In the genomic region with DNA sequence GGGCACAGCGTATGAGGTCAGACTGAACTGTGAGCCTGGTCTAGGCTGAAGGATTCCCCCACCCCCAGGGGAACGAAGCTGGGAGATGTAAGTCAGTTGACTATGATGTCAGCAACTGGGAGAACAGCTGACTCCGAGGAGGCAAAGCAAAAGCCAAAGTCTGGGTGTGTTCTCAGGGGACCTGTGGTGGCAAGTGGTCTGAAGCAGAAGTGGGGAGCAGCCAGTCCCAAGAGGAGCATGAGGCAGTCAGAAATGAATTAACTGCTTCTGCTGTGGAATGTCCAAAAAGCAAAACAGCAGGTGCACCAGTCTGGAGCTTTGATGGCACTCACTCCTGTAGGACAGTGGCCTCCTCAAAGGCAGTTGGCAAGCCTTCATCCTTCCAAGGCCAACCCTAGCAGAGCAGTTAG, we compare ENCODE assay signal across 11 mouse cellular contexts. TPM values are rescaled to one million over a fixed set of nuclear protein-coding genes. Genes with fewer than 3 reads are reported as not detected.
A peak's percentile ranks its signal among the peaks of the same experiment; 100 is the strongest.
DNase-seq lines count a peak whose midpoint lies in the region; ATAC-seq and TF ChIP-seq lines count a peak whose summit lies in the region.
"Had no signal": no experiment of that assay in that cellular context is flagged by ENCODE, and none has a peak within 500 bp of the region (broad histone marks: within the 10 kb centered on the region; RNA-seq: fewer than 3 reads in every experiment).

No protein-coding gene starts in this region.

- ATAC-seq in heart, postnatal 0 days (ENCODE audit: insufficient read depth, low read depth) = peak; percentile 49
- ATAC-seq in megakaryocyte, adult 5-6 weeks (ENCODE audit: poor library complexity, severe bottlenecking) = peak; percentile 15; the same call in 1 of the 2 replicates

- TF ChIP-seq EP300 in heart, postnatal 0 days (IDR thresholded peaks at IDR 0.05; ENCODE audit: low read depth) = no peak

- H3K27me3 ChIP-seq in heart, postnatal 0 days (ENCODE audit: control insufficient read depth, insufficient read depth, low read length) = no peaks in the 10 kb centered on the region
- H3K27me3 ChIP-seq in cerebellum, adult 2 months (ENCODE audit: control insufficient read depth, insufficient read depth, low read length) = no peaks in the 10 kb centered on the region
- H3K27me3 ChIP-seq: limb, embryonic 13.5 days had no signal

- TF ChIP-seq POLR2A in cerebellum, adult 2 months (IDR thresholded peaks at IDR 0.05; ENCODE audit: borderline replicate concordance, insufficient read depth, low read length) = no peak

- no peak overlapping the region for H3K9ac ChIP-seq in heart, postnatal 0 days (replicated peaks; ENCODE audit: low read depth, low read length)
- H3K9ac ChIP-seq: limb, embryonic 13.5 days had no signal

- H3K9me3 ChIP-seq in heart, postnatal 0 days (replicated peaks; ENCODE audit: control insufficient read depth, low read length) = no peaks in the 10 kb centered on the region
- H3K9me3 ChIP-seq: limb, embryonic 13.5 days; midbrain, embryonic 10.5 days had no signal

- H3K4me3 ChIP-seq in heart, postnatal 0 days (ENCODE audit: low read depth, low read length) = no peak overlapping the region
- H3K4me3 ChIP-seq in cerebellum, adult 2 months (replicated peaks; ENCODE audit: insufficient read depth, low read depth, low read length) = no peak overlapping the region
- H3K4me3 ChIP-seq: limb, embryonic 13.5 days; midbrain, embryonic 10.5 days had no signal

- 39% methylated on average over 3 of the region's 3 CpGs for WGBS in heart, postnatal 0 days
- WGBS in cerebellum, adult 2 months = 42% methylated on average over 3 of the region's 3 CpGs

- H3K36me3 ChIP-seq in heart, postnatal 0 days (replicated peaks; ENCODE audit: control insufficient read depth, insufficient read depth, low read length) = peaks cover 5% of the 10 kb centered on the region
- H3K36me3 ChIP-seq: midbrain, embryonic 10.5 days had no signal

- intact Hi-C loops in heart, postnatal 25 days (cut with DNase I) = no loop called here

- no peak for DNase-seq in heart, postnatal 0 days (ENCODE audit: low spot score)
- DNase-seq in heart, postnatal 25 days (ENCODE audit: low spot score) = no peak
- peak; percentile 61 for DNase-seq in MN1 (ENCODE audit: low spot score)
- peak; percentile 64 to 83 for DNase-seq in cerebellum, adult 2 months
- no peak for DNase-seq in kidney, postnatal 10 days
- no peak for DNase-seq in thymus, postnatal 10 days (ENCODE audit: low spot score in 2 of 2)
- DNase-seq: kidney, postnatal 36 days; thymus, adult 2 months had no signal

- H3K4me2 ChIP-seq in heart, postnatal 0 days (ENCODE audit: low read depth, low read length) = no peak overlapping the region
- H3K4me2 ChIP-seq: limb, embryonic 13.5 days had no signal

- TF ChIP-seq CTCF in heart, postnatal 0 days (IDR thresholded peaks at IDR 0.05; ENCODE audit: low read depth) = no peak
- TF ChIP-seq CTCF in cerebellum, adult 2 months (IDR thresholded peaks at IDR 0.05; ENCODE audit: borderline replicate concordance, insufficient read depth, low read depth, low read length) = no peak

- H3K4me1 ChIP-seq in heart, postnatal 0 days (ENCODE audit: control insufficient read depth, insufficient read depth) = peaks cover 17% of the 10 kb centered on the region
- H3K4me1 ChIP-seq in cerebellum, adult 2 months (ENCODE audit: control insufficient read depth, insufficient read depth, low read length) = peaks cover 38% of the 10 kb centered on the region

- no peak overlapping the region for H3K27ac ChIP-seq in heart, postnatal 0 days (ENCODE audit: low read depth)
- H3K27ac ChIP-seq in cerebellum, adult 2 months (ENCODE audit: insufficient read depth, low read length) = no peak overlapping the region
- H3K27ac ChIP-seq: limb, embryonic 13.5 days; midbrain, embryonic 10.5 days had no signal

RNA-seq across cellular contexts. Expression of a gene that starts 7.9 kb away (rescaled TPM):
- total RNA-seq in heart, postnatal 0 days (2014; rRNA removed; ENCODE audit: low replicate concordance) = 54.8 and 59.5 TPM in 2 replicates
- polyA plus RNA-seq in heart, postnatal 0 days (2015; fragmentation: Nextera tagmentation; extraction: Ambion mirVana) = 32.9 and 36.5 TPM in 2 replicates
- total RNA-seq in heart, postnatal 25 days (2021) = 10 to 100 TPM; 50.3 to 51.5 TPM
- 13.7 and 16.8 TPM in 2 replicates for polyA plus RNA-seq in cerebellum, adult 2 months (2012; rRNA removed)
- total RNA-seq in megakaryocyte, adult 5-6 weeks (2015) = 12.0 and 13.0 TPM in 2 replicates
- total RNA-seq in megakaryocyte, adult 5-6 weeks (2017) = 23.1 and 29.0 TPM in 2 replicates

Comparison
In these comparisons a context has a peak if more than half of its experiments do, and no peak if none do; other contexts are left out.
1. DNase-seq: peak in MN1 (single experiment) and cerebellum, adult 2 months (2 of 2); none in heart, postnatal 0 days (single experiment), heart, postnatal 25 days (single experiment), kidney, postnatal 10 days (single experiment) and thymus, postnatal 10 days (0 of 2).